Mouse (Mus musculus) liver, embryonic 14.5 days (tissue): ENCODE data around the gene Gm49358.

Source experiments
- CTCF ChIP-seq: IDR thresholded peaks from 2 replicates; pipeline ENCODE4 v1.5.1; 2016; ENCODE audit warnings: antibody characterized with exemption, low read depth, control low read depth
- EP300 ChIP-seq: IDR thresholded peaks from 2 replicates; pipeline ENCODE4 v1.6.1; 2016; ENCODE audit warnings: antibody characterized with exemption, low read depth

- TF ChIP-seq CTCF (no peak), EP300 (no peak)
These were observed 62.2 kb downstream of the Gm49358 start for GRCm38 (mm10) chr10:86825871-86826522.
